Mouse (Mus musculus): ENCODE results near the gene Fto. TPM values are rescaled to one million over a fixed set of nuclear protein-coding genes. Genes with fewer than 3 reads are reported as not detected.
A peak's percentile ranks its signal among the peaks of the same experiment; 100 is the strongest.

Gene Fto
- total RNA-seq, 2 experiments from 2014 or later: 123 to 127 TPM

DNA sequence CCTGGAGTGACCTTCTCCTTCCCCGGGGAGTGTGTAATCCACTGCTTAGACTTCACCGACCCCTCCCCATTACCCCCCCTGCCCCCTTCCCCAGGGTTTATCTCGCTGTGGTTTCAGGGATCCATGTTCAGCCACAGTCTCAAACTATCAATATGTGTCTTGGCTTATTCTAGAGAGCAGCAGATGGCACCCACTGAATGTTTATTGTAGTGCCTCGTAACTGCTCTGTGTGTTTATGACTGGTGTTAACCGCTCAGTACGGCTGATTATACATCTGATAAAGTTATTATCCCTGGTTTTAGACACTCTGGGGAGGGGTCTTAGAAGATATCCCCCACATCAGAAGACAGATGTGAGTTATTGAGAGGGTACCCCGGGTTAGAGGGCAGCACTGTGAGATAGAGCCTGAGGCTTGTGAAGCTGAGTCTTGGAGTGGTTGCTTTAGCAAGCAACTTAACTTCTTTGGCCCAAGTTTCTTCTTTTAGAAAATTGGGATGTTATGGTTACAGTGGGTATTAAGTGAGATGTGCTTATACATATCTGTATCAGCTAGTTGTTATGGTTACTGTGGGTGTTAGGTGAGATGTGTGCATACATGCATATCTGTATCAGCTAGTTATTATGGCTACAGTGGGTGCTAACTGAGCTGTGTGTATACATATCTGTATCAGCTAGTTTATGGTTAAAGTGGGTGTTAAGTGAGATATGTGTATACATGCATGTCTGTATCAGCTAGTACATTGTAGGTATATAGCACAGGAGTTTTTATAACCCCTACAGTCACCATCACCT, 5.8 kb downstream of the Fto start:
- peak in 1 of 2 experiments; percentile 42 for DNase-seq (ENCODE audit: low spot score in 2 of 2)

DNA sequence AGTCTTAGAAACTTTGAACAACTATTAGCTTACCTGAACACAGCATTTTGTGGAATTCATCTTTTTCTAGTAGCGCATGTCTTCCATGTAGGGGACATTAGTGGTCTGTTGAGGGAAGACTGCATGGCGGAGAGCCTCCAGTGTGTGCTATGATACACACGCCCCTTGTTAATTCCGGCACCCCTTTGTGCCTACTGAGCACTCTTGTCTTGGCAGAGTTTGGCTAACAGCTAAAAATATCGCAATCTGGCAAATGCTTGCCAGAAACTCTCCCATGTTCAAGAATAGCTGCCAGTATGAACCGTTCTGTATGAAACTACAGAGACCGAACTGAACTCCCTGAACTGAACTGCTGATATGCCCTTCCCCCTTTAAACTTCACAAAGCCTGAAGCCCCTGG, 10.2 kb downstream of the Fto start:
- DNase-seq (ENCODE audit: low spot score in 2 of 2): no peak

DNA sequence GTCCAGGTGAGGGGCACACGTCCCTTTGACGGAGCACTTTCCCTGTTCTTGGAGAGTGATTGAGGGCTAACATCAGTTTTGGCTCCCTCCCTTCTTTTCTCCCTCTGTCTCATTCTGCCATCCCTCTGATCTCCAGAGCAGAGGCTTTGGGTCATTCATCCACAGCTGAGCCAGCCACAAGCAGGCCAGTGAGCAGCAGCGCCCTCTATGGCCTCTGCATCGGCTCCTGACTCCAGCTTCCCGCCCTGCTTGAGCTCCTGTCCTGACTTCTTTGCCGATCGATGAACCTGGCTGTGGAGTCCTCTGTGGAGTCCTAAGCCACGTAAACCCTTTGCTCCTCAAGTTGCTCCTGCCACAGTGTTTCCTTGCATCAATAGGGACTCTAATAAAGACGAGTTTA, 10.9 kb downstream of the Fto start:
- DNase-seq (ENCODE audit: low spot score in 2 of 2): no peak

DNA sequence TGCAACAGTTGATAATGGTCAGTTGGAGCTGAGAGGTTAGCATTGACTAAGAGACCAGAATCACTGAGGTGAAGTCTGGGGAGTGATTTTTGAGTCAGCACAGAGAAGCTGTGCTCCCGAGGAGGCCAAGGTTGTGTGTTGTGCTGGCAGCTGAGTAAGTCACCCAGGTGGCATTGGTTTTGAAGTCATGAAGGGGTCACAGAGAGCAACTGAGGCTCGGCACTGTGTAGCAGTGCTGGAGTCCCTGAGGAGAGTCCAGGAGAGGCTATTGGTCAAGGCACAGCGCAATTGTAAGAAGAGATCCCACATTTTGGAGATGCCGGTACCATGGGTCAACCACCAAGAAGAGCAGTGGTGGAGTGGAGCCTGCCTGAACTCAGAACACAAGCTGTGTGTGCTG, 11.6 kb downstream of the Fto start:
- DNase-seq (ENCODE audit: low spot score in 2 of 2): no peak

DNA sequence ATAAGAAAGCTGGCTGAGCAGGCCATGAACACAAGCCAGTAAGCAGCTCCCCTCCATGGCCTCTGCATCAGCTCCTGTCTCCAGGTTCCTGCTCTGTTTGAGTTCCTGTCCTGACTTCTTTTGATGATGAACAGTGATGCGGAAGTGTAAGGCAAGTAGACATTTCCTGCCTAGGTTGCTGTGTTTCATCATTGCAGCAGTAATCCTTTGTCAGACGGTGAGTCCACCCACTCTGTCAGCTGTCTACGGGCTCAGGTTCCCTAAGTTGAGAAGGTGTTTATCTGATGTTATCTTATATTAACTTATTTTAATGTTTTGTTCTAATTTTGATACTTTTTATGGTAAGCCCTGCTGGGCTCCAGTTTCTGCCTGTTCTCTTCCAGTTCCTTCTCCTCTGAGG, 12.7 kb downstream of the Fto start:
- DNase-seq (ENCODE audit: low spot score in 2 of 2): no peak

DNA sequence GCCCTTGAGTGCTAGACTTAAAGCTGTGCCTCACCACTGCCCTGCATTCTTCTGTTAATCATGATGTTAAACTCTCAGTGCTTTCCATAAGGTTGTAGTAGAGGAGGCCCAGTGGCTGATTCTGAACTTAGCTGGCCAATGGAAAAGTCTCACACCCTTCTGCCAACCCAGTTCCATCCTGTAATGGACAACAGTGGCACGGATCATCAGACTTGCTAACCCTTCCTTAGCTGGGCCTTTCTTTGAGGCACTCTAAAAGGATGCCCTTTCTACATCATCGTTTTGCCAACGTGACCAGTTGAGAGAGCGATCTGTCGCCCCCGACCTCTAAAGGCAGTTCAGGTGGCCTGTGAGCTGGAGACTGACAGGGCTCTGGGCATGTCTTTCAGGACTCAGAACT, 13.6 kb downstream of the Fto start:
- no peak for DNase-seq (ENCODE audit: low spot score in 2 of 2)

DNA sequence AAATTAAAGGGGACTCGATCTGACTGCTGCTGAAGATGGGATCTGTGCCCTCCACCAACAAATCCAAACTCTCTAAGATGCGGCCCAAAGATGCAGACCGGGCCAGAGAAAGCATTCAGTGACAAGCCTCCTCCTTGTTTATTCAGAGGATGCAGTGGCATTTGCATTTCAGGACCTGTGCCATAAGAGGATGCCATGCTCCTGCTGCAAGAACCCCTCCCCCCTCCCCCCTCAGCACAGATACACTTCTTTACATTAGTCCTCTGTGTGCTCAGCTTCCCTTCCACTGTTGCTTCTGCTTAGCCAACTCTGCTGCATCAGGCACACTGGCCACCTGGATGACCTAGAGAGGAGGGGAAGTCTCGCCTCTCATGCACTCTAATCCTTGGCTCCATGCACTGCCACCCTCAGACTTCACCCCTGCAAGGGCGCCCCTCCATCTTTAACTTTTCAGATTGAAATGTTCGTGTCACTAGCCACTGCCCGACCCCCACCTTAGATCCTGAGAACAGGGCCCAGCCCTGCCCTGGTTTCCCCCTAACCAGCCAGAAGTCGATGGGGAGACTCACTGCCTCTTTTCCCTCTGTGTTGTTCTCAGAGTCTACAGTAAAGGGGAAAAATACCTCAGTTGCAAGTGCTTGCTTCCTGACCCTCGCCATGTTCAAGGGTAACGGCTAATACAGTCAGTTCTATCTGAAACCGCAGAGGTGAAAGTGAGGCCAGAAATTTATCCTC, 14.3 kb downstream of the Fto start:
- no peak for DNase-seq (ENCODE audit: low spot score in 2 of 2)

DNA sequence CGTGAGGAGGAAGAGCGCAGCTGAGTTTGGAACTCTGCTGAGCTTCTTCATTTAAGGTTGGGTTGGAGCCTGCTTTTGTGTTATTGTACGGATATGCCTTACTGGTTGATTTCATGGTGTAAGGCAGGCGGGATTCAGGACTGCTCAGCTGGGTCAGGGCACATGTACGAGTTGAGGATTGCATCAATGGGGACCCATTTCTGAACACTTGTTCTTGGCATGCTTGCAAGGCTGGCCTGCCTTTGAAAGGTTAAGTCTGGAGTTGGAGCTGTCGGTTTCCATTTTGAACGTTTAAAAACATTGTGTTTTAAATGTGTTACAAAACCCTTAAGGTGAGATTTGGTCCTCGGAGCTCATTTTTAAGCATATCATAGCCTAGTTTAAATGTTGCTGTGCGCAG, 15.7 kb downstream of the Fto start:
- no peak for DNase-seq (ENCODE audit: low spot score in 2 of 2)

DNA sequence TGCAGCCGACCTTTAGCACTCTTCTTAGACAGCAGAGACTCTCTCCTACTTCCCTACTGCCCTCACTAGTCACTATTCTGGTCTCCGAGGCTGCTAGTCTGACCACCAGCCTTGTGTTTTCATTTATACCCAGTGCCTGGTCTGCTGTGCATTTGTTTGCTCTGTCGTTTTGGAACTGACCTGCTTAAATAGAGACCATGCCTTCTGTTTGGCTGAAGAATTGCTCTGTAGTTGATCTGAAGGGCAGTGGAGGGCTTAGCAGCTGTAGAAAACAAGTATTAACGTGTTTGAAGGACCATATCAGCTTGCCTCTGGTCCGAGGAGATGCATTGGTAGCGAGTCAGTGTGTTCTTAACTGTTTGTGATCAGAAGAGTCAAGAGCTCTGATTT, 16.1 kb downstream of the Fto start:
- no peak for DNase-seq (ENCODE audit: low spot score in 2 of 2)

DNA sequence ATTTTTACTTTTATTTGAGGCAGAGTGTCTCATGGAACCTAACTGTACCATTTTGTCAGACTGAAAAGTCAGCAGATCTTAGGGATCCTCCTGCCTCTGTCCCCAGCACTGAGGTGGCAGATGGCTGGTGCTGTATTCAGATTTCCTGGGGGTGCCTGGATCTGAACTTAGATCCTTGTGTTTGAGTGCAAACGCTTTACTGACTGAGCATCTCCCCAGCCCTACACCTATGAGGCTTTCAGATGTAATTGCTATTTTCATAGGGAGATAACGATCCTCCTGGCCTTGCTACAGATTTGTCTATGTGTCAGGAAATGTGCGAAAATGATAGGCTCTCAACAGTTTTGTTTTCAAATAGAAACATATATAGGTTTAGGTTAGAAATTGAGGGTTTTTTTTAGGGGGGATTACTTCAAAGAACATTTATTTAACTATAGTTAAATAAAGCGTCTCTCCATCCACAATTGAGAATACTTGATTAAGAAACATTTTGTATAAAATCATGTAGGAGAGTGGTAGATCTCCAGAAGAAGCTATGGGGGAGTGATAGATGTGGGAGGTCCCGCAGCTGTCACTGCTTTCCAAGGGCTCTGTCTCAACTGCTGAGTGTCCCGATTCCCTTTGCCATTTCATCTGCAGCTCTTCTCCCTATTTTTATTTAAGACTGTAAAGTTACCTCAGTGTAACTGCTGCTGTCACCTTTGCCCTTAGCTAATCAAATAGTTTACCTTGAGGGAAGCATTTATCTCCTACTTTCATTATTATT, 25.2 kb downstream of the Fto start:
- no peak for DNase-seq (ENCODE audit: low spot score in 2 of 2)

DNA sequence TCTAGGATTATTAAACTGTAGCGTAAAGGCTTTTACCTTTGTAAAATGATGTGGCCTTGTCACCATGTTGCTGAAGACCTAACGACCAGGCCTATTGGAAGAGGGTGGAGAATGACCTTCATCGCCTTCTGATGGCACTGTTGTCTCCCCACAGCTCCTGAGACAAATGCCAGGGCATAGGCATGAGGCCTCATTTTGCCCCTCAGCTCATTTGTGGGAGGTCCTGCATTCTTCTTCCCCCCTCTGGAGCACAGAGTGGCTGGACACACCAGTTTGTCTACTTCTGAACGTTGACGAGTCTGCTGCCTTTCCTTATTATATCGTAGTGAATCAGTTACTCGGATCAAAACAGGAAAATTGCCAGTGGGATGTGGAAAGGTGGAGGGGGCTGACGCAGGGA, 26.3 kb downstream of the Fto start:
- no peak for DNase-seq (ENCODE audit: low spot score in 2 of 2)

DNA sequence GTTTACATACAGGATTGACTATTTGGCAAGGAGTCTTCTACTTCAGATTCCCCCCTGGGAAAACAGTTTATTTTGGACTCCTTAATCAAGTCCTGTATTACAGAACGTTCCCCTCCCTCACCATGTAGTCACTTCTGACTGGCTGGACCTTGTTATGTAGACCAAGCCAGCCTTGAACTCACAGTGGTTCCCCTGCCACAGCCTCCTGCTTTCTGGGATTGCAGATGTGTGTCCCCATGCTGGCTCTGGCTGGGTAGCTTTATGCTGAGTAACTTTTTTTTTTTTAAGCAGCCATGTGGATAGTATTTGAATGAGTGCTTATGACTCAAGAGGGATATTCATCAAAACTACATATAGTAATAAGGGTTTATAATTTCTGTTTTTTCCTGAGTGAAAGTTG, 27.4 kb downstream of the Fto start:
- no peak for DNase-seq (ENCODE audit: low spot score in 2 of 2)

DNA sequence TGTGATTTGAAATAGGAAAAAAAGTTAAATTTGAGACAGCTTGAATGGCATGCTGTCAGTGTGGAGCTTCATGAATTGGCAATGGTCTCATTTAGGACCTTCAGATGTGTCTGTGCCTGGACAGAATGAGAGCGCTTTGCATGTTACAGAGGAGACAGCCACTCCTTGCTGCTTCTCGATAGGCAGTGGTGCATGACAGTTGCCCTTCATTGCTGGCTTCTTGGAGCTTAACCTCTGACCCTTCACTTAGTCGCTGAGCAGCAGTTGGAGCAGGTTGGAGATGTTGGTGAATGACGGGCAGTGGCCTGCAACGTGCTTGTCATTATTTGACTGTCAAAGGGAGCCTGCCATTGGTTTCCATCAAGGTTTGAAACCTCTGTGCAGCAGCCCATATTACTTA, 28.9 kb downstream of the Fto start:
- no peak for DNase-seq (ENCODE audit: low spot score in 2 of 2)

DNA sequence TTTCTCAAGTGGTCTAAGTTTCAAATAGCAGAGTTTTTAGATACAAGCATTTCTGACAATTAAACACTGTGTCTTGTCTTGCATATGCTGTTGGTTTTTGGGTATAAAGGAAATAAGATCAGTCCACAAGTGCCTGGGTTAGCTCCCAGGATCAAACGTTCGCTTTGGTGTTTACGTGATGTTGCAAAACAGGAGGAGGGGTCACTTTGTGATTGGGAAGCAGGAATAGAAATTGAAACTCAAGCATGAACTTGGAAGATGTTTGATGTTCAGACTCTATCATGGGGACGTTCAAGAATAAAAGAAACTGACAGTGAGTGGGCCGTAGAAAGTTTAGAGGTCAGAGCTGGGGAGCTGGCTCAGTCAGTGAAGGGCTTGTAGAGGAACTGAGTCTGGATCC, 29.5 kb downstream of the Fto start:
- DNase-seq (ENCODE audit: low spot score in 2 of 2): no peak

DNA sequence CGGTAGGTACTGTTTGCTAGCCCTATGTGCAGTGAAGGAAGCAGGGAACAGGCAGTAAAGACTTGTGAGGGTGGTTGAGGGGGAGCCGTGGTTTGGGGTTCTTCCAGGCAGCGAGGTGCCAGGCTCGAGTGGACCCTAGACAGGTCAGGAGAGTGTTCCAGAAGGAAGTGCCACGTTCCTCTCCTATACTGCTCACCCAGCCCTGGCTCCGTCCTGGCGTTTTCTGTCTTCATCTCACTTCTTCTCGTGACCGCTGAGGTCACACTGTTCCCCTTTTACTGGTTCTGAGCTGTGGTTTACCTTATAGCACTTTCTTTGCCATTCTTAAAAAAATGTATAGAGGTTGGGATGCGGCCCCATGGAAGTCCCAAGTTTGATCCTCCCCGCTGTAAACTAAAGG, 31.3 kb downstream of the Fto start:
- DNase-seq (ENCODE audit: low spot score in 2 of 2): no peak

DNA sequence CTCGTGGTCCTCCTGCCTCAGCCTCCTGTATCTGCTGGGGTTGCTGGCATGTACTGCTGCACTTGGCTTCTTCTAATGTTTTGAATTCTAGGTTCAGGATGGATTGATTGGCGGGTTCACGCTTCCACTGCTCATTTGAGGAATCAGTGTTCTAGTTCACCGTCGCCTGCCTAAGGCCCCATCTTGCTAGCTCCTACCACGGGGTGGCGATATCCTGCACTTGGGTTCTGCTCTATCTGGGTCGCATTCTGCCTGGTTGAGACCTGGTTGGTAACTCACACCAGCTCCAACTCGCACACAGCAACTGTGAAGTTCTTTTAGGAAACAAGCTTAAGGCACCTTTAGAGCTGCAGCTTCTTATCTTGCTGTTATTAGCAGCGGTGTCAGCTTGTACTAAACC, 33.8 kb downstream of the Fto start:
- DNase-seq (ENCODE audit: low spot score in 2 of 2): no peak

DNA sequence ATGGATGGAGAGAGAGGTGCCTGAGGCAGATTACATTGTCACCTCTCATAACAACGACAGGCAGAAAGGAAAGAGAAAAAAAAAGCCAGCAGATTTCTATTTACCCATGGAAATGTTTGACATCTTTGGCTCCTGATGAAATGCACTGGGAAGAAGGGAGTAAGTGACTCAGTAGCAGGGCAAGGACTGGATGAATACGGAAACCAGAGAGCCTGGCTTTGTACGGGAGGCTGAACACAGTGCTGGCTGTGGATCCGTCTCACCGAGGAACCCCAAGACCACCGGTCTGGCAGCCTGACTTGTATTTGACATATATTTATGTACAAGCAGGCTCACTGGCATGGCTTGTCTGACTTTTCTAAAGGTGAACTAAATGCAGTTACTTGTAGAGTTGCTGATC, 34.3 kb downstream of the Fto start:
- no peak for DNase-seq (ENCODE audit: low spot score in 2 of 2)

DNA sequence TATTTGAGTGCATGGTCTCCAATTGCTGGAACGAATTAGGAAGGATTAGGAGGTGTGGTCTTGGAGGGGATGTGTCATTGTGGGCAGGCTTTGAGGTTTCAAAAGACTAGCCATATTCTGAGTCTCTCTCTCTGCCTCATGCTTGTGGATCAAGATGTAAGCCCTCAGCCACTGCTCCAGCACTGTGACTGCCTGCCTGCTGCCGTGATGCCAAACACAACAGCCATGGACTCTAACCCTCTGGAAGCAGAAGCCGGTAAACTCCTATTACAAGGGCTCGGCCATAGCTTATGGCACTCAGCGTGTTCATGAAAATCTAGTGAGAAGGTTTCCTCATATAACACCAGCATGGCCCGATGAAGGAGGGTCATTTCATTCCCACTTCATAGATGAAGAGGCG, 36.5 kb downstream of the Fto start:
- no peak for DNase-seq (ENCODE audit: low spot score in 2 of 2)

DNA sequence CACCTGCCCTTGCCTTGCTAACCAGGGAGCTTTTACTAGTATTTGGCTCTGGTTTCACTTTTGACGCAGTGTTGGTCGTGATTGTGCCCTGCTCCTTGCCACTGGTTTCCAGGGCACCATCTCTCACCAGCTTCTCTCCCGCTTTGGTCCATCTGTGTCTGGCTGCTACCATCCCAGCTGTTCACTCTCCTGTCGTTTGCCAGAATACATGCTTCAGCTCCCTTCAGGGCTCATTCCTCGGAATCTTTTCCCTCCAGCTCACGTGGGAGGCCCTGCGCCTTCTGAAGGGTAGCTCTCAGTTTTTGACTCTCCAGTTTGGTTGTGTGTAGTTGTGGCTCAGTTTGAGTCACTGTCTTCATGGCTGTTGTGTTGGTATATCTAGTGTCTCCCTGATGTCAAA, 37.3 kb downstream of the Fto start:
- DNase-seq (ENCODE audit: low spot score in 2 of 2): no peak

DNA sequence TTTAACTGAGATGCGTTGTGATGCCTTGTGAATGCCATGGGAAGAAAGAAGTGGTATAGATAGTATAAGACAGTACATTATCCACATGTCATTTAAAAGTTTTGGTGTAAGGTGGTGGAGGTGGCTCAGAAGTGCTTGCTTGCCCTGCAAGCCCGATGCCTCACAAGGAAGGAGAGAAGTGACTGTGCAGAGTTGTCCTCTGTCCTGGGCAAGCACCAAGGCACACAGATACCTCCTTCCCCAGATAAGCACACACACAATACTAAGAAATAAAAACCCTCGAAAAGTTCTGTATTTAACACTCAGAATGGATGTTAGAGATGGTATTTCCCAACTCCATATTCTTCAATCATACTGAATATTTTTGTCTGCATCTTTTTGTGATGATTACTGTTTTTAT, 39.3 kb downstream of the Fto start:
- DNase-seq (ENCODE audit: low spot score in 2 of 2): no peak

DNA sequence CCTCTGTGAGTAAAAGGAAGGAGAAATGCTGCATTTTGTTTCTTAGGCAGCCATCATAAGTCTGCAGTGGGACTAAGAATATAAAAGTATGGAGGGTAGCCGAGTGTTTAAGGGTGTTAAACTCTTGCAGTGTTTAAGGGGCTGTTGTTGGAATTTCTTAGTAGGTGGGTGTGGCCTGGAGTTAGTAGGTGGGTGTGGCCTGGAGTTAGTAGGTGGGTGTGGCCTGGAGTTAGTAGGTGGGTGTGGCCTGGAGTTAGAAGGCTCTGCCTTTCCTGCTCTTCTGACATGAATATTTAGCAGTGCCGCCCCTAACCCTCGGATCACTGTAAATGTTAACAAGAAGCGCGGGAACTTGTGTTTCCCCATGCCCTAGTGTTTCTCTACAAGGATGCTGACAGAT, 39.7 kb downstream of the Fto start:
- no peak for DNase-seq (ENCODE audit: low spot score in 2 of 2)

DNA sequence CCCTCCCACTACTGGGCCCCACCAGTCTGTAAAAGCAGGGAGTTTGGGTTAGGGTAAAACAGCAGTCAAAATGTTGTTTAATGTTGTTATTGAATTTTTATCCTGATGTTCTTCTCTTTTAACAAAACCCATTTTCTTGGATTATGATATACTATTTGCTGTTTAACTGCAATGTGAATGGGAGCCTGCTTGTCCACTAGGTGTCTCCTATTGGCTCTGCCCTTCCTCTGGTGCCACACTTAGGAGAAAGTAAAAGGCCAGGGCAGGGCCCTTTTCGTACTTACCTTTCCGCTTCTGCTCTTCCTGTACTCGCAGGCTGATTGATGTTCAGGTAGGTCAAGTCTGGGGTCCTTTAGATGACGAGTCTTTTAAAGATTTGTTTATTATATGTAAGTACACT, 40.6 kb downstream of the Fto start:
- DNase-seq (ENCODE audit: low spot score in 2 of 2): no peak

Data from layer of hippocampus, postnatal 14 days (tissue).